Mouse (Mus musculus): ENCODE results near the gene Prdx6b. TPM values are rescaled to one million over a fixed set of nuclear protein-coding genes. Genes with fewer than 3 reads are reported as not detected.

Prdx6b gene
- polyA plus RNA-seq (2012; rRNA removed): not detected in 2 replicates

GRCm38 (mm10) chr2:80292172-80292571 is at the start of gene Prdx6b:
Prdx6b (plus strand) TSS chr2:80292472.

GRCm38 (mm10) chr2:80315242-80316161 is 23.2 kb downstream of the Prdx6b start, which contains the start of gene Dnajc10:
Dnajc10 (plus strand) TSS chr2:80315466.

Other genes starting within 250 kb of the Prdx6b start
- 4.9 and 5.1 TPM in 2 replicates for gene Pde1a, start 163.0 kb upstream of the Prdx6b start, polyA plus RNA-seq (2012; rRNA removed)
- 44.8 and 46.0 TPM in 2 replicates for gene Dnajc10, start 23.0 kb downstream of the Prdx6b start, polyA plus RNA-seq (2012; rRNA removed)
- 3.5 and 7.9 TPM in 2 replicates for gene Frzb, start 155.2 kb downstream of the Prdx6b start, polyA plus RNA-seq (2012; rRNA removed)